Mouse (Mus musculus) thymus, adult 2 months (tissue): ENCODE results near the gene Bmp2k. TPM values are rescaled to one million over a fixed set of nuclear protein-coding genes. Genes with fewer than 3 reads are reported as not detected.

Experiments
- DNase-seq: peaks from one replicate; pipeline ENCODE4 v3.0.0; 2021
- H3K27ac ChIP-seq: fragments of 200-500 bp; 2 replicates; pipeline ENCODE4 v1.5.1; 2012; ENCODE audit warnings: low read length, control low read depth; ENCODE audit not compliant: control insufficient read depth, insufficient read depth
- H3K27me3 ChIP-seq: fragments of 200-500 bp; 2 replicates; pipeline ENCODE4 v1.6.1; 2012; ENCODE audit warnings: mild to moderate bottlenecking, low read length, moderate library complexity, mixed read lengths; ENCODE audit not compliant: control insufficient read depth, insufficient read depth
- H3K36me3 ChIP-seq: fragments of 200-500 bp; 2 replicates; pipeline ENCODE4 v1.6.1; 2012; ENCODE audit warnings: mild to moderate bottlenecking, low read length, moderate library complexity; ENCODE audit not compliant: control insufficient read depth, insufficient read depth
- H3K4me1 ChIP-seq: fragments of 200-500 bp; replicated peaks from 2 replicates; pipeline ENCODE4 v1.6.1; 2012; ENCODE audit warnings: low read length; ENCODE audit not compliant: control insufficient read depth, insufficient read depth
- H3K4me3 ChIP-seq: fragments of 200-500 bp; 2 replicates; pipeline ENCODE4 v1.5.1; 2012; ENCODE audit warnings: mild to moderate bottlenecking, low read length, control low read depth, moderate library complexity; ENCODE audit not compliant: control insufficient read depth, insufficient read depth
- CTCF ChIP-seq: fragments of 200-500 bp; IDR thresholded peaks from 2 replicates; pipeline ENCODE4 v1.5.1; 2012; ENCODE audit warnings: mild to moderate bottlenecking, control low read depth, low read length, moderate library complexity, borderline replicate concordance; ENCODE audit not compliant: control insufficient read depth, poor library complexity, insufficient read depth; ENCODE audit errors: extremely low read depth
- POLR2A ChIP-seq: fragments of 200-500 bp; IDR thresholded peaks from 2 replicates; pipeline ENCODE4 v1.6.1; 2012; ENCODE audit warnings: mild to moderate bottlenecking, low read length, control low read depth, moderate library complexity; ENCODE audit not compliant: control insufficient read depth, poor library complexity, insufficient read depth; ENCODE audit errors: extremely low read depth
- WGBS: fragments of 180-500 bp; shearing (Covaris S2); methylation state at CpG from one replicate; pipeline ENCODE4 v1.1.7; 2018; 5-methylcytosine and 5-hydroxymethylcytosine counted together
- polyA plus RNA-seq: library from polyadenylated mRNA; depleted of rRNA; stranded (reverse); fragments of >200 nt; gene quantifications from 2 replicates; pipeline ENCODE4 v1.2.3, GENCODE M21; 2012

The Bmp2k gene
- polyA plus RNA-seq, 1 experiment: 21.7 TPM

DNA sequence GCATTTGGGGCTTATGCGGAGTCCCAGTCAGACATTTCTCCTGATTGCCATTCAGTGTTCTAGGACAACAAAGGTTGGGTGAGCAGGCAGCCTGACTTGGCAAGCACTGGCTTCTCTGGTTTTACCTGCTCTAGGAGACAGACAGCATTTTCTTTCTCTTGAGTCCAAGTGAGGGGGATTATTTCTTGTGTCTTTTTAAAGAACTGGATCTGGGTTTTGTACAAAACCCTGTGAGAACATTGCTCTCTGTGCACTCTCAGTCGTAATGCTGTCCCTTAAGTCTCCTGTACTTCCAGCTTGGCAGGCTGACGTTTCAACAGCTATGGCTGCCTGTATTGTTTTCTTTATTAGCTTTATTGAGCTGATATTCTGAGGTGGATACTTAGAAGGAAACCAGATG, 58.9 kb downstream of the Bmp2k start:
- TF ChIP-seq POLR2A: no peak
- no peak for TF ChIP-seq CTCF
- H3K4me3 ChIP-seq: no peak overlapping the region
- DNase-seq: no peak
- H3K27ac ChIP-seq: no peak overlapping the region
- no peaks in the 10 kb centered on the region for H3K4me1 ChIP-seq
- H3K36me3 ChIP-seq: peaks cover 43% of the 10 kb centered on the region
- 98% methylated on average over 3 of the region's 3 CpGs for WGBS
- no peaks in the 10 kb centered on the region for H3K27me3 ChIP-seq

- H3K4me3 ChIP-seq: no peak overlapping the region
- no peak for DNase-seq
- WGBS: 98% methylated on average over 12 of the region's 12 CpGs
- H3K27me3 ChIP-seq: no peaks in the 10 kb centered on the region
- TF ChIP-seq POLR2A: no peak
- TF ChIP-seq CTCF: no peak
- H3K4me1 ChIP-seq: no peaks in the 10 kb centered on the region
- H3K36me3 ChIP-seq: peaks cover 43% of the 10 kb centered on the region
- no peak overlapping the region for H3K27ac ChIP-seq
These were observed 59.4 kb downstream of the Bmp2k start for GRCm38 (mm10) chr5:97056791-97057450.

DNA sequence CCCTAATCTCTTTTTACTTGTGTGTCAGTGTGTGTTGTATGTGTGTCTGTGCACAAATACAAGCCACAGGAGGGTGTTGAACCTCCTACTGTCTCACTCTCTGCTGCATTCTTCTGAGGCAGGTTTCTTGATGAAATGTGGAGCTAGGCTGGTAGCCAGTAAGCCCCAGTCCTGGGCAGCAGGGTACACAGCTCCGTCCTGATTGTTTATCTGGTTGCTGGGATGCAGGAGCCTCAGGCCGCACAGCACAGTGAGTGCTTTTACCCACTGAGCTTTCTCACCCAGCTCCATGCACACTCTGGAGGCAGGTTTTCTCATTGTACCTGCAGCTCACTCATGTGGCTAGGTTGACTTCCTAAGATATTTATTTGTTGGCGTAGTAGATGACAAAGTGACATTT, 63.4 kb downstream of the Bmp2k start:
- no peak for TF ChIP-seq CTCF
- no peak for TF ChIP-seq POLR2A
- Histone ChIP-seq H3K4me3 (no peak overlapping the region), H3K36me3 (peaks cover 51% of the 10 kb centered on the region), H3K27me3 (no peaks in the 10 kb centered on the region), H3K4me1 (no peaks in the 10 kb centered on the region), H3K27ac (no peak overlapping the region)
- 93% methylated on average over 3 of the region's 3 CpGs for WGBS
- no peak for DNase-seq

GRCm38 (mm10) chr5:97062041-97062440, 64.6 kb downstream of the Bmp2k start:
- no peak for DNase-seq
- H3K4me1 ChIP-seq: no peaks in the 10 kb centered on the region
- 91% methylated on average over 1 of the region's 1 CpGs for WGBS
- no peak overlapping the region for H3K27ac ChIP-seq
- H3K27me3 ChIP-seq: no peaks in the 10 kb centered on the region
- no peak overlapping the region for H3K4me3 ChIP-seq
- TF ChIP-seq CTCF (no peak), POLR2A (no peak)
- peaks cover 50% of the 10 kb centered on the region for H3K36me3 ChIP-seq

DNA sequence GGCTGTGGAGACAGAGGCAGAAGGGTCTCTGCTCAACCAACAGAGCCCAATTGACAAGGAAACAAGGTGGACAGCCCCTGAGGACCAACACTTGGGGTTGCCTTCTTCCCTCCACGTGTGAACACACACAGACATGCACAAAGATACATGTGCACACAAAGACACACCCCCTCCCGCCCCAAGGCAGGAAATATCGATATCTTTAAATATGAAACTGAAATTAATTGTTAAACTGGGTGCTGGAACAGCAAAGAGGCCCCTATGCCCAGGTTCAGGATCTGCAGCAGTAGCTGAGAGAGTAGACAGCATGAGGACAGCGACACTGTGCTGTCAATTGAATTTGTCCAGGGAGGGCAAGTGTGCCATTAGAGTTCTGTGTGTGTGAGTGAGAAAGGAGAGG, 68.3 kb downstream of the Bmp2k start:
- Histone ChIP-seq H3K4me1 (no peaks in the 10 kb centered on the region), H3K36me3 (peaks cover 54% of the 10 kb centered on the region), H3K27ac (no peak overlapping the region), H3K4me3 (no peak overlapping the region), H3K27me3 (no peaks in the 10 kb centered on the region)
- no peak for TF ChIP-seq CTCF
- TF ChIP-seq POLR2A: no peak
- DNase-seq: no peak
- 91% methylated on average over 4 of the region's 4 CpGs for WGBS

DNA sequence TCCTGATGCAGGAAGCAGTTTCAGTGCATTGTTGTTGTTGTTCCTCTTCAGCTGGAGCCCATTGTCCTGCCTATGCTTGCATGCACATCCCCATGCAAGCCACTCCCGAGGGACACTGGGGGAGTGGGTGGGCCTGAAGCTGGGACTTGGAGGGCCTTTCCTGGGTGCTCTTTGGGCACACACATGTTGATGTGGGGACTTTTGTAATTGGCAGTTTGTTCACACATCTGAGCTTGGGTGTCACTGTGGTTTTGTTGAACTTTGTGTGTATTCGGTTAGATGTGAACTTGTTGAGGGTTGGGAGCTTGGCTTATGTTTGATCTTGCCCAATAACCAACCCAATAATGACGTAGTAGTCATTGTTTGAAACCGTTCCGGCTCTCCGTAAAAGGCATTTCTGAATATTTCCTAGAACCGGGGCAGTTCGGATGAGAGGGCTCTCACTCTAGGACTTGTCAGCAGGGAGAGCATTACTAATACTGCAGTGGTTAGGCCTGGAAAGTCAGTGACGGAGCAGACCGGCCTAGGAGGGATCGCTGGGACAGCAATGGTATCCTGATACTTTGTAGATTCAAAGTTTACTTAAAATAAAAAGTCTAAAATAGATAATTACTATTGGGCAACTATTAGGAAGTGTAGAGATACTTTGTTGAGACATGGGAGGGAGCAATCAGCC, 78.1 kb downstream of the Bmp2k start:
- Histone ChIP-seq H3K27me3 (no peaks in the 10 kb centered on the region), H3K4me3 (no peak overlapping the region), H3K36me3 (peaks cover 15% of the 10 kb centered on the region), H3K27ac (no peak overlapping the region), H3K4me1 (no peaks in the 10 kb centered on the region)
- TF ChIP-seq POLR2A (no peak), CTCF (no peak)
- 89% methylated on average over 11 of the region's 11 CpGs for WGBS
- no peak for DNase-seq
